Mouse (Mus musculus) testis, adult 2 months (tissue): ENCODE results near the gene Hmcn1. TPM values are rescaled to one million over a fixed set of nuclear protein-coding genes. Genes with fewer than 3 reads are reported as not detected.

ENCODE experiments used
- H3K27ac ChIP-seq: fragments of 200-500 bp; 2 replicates; pipeline ENCODE4 v1.5.1; 2012; ENCODE audit warnings: low read depth, low read length; ENCODE audit not compliant: control insufficient read depth, insufficient read depth
- H3K27me3 ChIP-seq: fragments of 200-500 bp; 2 replicates; pipeline ENCODE4 v1.6.1; 2012; ENCODE audit warnings: mild to moderate bottlenecking, low read length, moderate library complexity; ENCODE audit not compliant: control insufficient read depth, insufficient read depth
- H3K36me3 ChIP-seq: fragments of 200-500 bp; 2 replicates; pipeline ENCODE4 v1.6.1; 2012; ENCODE audit warnings: mild to moderate bottlenecking, low read length; ENCODE audit not compliant: control insufficient read depth, insufficient read depth
- H3K4me1 ChIP-seq: fragments of 200-500 bp; 2 replicates; pipeline ENCODE4 v1.6.1; 2012; ENCODE audit warnings: low read length; ENCODE audit not compliant: control insufficient read depth, insufficient read depth
- H3K4me3 ChIP-seq: fragments of 200-500 bp; 2 replicates; pipeline ENCODE4 v1.5.1; 2012; ENCODE audit warnings: low read depth, mild to moderate bottlenecking, low read length, moderate library complexity, mixed read lengths; ENCODE audit not compliant: control insufficient read depth
- CTCF ChIP-seq: fragments of 200-500 bp; IDR thresholded peaks from 2 replicates; pipeline ENCODE4 v1.5.1; 2012; ENCODE audit warnings: low read depth, mild to moderate bottlenecking, inconsistent platforms, low read length, moderate library complexity; ENCODE audit not compliant: control insufficient read depth, insufficient read depth, insufficient replicate concordance
- POLR2A ChIP-seq: fragments of 200-500 bp; IDR thresholded peaks from 2 replicates; pipeline ENCODE4 v1.6.1; 2012; ENCODE audit warnings: low read depth, mild to moderate bottlenecking, inconsistent platforms, low read length, moderate library complexity; ENCODE audit not compliant: control insufficient read depth
- polyA plus RNA-seq: library from polyadenylated mRNA; depleted of rRNA; stranded (reverse); fragments of >200 nt; gene quantifications from 2 replicates; pipeline ENCODE4 v1.2.3, GENCODE M21; 2012

Gene Hmcn1
- polyA plus RNA-seq, 1 experiment = 1.8 TPM

- Histone ChIP-seq H3K27me3 (no peaks in the 10 kb centered on the region), H3K4me1 (no peaks in the 10 kb centered on the region), H3K36me3 (no peaks in the 10 kb centered on the region), H3K27ac (no peak overlapping the region), H3K4me3 (no peak overlapping the region)
- no peak for TF ChIP-seq CTCF
- TF ChIP-seq POLR2A = no peak
Observed at GRCm38 (mm10) chr1:150747771-150748170, 245.5 kb downstream of the Hmcn1 start.

- TF ChIP-seq POLR2A (no peak), CTCF (no peak)
- Histone ChIP-seq H3K4me1 (no peaks in the 10 kb centered on the region), H3K27ac (no peak overlapping the region), H3K27me3 (no peaks in the 10 kb centered on the region), H3K4me3 (no peak overlapping the region), H3K36me3 (no peaks in the 10 kb centered on the region)
Observed at GRCm38 (mm10) chr1:150743097-150743843, 250.0 kb downstream of the Hmcn1 start.

- no peaks in the 10 kb centered on the region for H3K36me3 ChIP-seq
Observed at GRCm38 (mm10) chr1:150742376-150743087, 250.7 kb downstream of the Hmcn1 start.

GRCm38 (mm10) chr1:150711438-150711837 lies 281.8 kb downstream of the Hmcn1 start:
- no peaks in the 10 kb centered on the region for H3K36me3 ChIP-seq
- no peak for TF ChIP-seq CTCF
- TF ChIP-seq POLR2A = no peak
- no peaks in the 10 kb centered on the region for H3K27me3 ChIP-seq
- H3K4me3 ChIP-seq = no peak overlapping the region
- H3K4me1 ChIP-seq = no peaks in the 10 kb centered on the region
- H3K27ac ChIP-seq = no peak overlapping the region

More at GRCm38 (mm10) chr1:150742376-150743087, 250.7 kb downstream of the Hmcn1 start:
- no peak for TF ChIP-seq POLR2A
- TF ChIP-seq CTCF = no peak
- H3K27me3 ChIP-seq = no peaks in the 10 kb centered on the region
- no peak overlapping the region for H3K27ac ChIP-seq
- H3K4me3 ChIP-seq = no peak overlapping the region
- no peaks in the 10 kb centered on the region for H3K4me1 ChIP-seq

GRCm38 (mm10) chr1:150706502-150706901 lies 286.7 kb downstream of the Hmcn1 start:
- H3K27me3 ChIP-seq = no peaks in the 10 kb centered on the region
- no peak overlapping the region for H3K27ac ChIP-seq
- TF ChIP-seq POLR2A = no peak
- no peak for TF ChIP-seq CTCF
- H3K36me3 ChIP-seq = no peaks in the 10 kb centered on the region
- H3K4me3 ChIP-seq = no peak overlapping the region
- H3K4me1 ChIP-seq = no peaks in the 10 kb centered on the region

- no peaks in the 10 kb centered on the region for H3K36me3 ChIP-seq
- TF ChIP-seq CTCF (no peak), POLR2A (no peak)
- no peak overlapping the region for H3K4me3 ChIP-seq
- H3K27me3 ChIP-seq = no peaks in the 10 kb centered on the region
- no peaks in the 10 kb centered on the region for H3K4me1 ChIP-seq
- H3K27ac ChIP-seq = no peak overlapping the region
Observed at GRCm38 (mm10) chr1:150697749-150698148, 295.5 kb downstream of the Hmcn1 start.

- H3K27ac ChIP-seq = no peak overlapping the region
- H3K36me3 ChIP-seq = no peaks in the 10 kb centered on the region
- H3K4me1 ChIP-seq = 0 out of 2 replicates have a peak, but pooled peaks cover 2% of the 10 kb centered on the region
- no peaks in the 10 kb centered on the region for H3K27me3 ChIP-seq
- no peak overlapping the region for H3K4me3 ChIP-seq
- TF ChIP-seq POLR2A (no peak), CTCF (no peak)
Observed at GRCm38 (mm10) chr1:150682044-150682443, 311.2 kb downstream of the Hmcn1 start.
